Mouse (Mus musculus) liver, adult 2 months (tissue): ENCODE results near the gene Sept7.

ENCODE experiments used
- CTCF ChIP-seq: fragments of 200-500 bp; IDR thresholded peaks from 2 replicates; pipeline ENCODE4 v1.5.1; 2011; ENCODE audit warnings: low read depth, low read length, control low read depth
- POLR2A ChIP-seq: fragments of 200-500 bp; IDR thresholded peaks from 2 replicates; pipeline ENCODE4 v1.6.1; 2011; ENCODE audit warnings: low read length, control low read depth; ENCODE audit not compliant: insufficient read depth; ENCODE audit errors: extremely low read depth

DNA sequence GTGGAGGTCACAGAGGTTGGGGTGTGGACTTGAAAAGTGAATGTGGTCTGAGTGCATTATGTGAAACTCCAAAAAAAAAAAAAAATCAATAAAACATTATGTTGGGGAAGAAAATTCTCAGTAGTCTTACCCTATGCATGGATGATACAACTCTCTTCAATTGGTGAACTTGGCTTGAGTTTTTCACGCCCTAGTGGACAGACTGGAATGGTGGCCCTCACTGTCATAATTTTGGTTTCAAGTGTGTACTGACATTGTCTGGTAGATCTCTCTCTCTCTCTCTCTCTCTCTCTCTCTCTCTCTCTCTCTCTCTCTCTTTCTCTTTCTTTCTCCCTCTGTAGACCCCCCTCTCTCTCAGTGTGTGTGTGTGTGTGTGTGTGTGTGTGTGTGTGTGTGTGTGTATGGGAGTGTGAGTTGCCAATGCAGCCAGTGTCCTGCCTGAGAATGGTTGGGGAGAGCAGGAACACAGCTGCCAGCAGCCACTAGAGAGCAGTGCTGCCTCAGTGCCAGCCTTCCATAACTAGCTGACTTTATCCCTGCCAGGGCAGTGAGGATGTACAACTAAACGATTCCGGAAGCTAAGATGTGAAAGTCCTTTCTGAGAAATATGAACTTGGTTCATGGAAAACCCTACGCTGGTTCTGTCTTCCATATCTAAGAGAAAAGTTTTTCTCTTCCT is 65.7 kb downstream of the Sept7 start:
- TF ChIP-seq POLR2A (no peak), CTCF (peak; percentile 99)
